Mouse (Mus musculus) spleen, embryonic (tissue): Measurements from ENCODE around the gene Dcaf5.

Experiments used
- CTCF ChIA-PET: fragments of 350-600 bp; sonication (Branson Sonifier 250); formaldehyde crosslinking; loops from one replicate; lab custom pipeline; 2022; lab: Charles Lee

Gene Dcaf5

GRCm38 (mm10) chr12:80436336-80436976, at the start of gene Dcaf5:
Gene Dcaf5, minus strand, starts transcription at chr12:80436601.
- CTCF ChIA-PET, result interaction anchor here (0.7 kb wide), 1 partner anchor 277 kb away, joined by 3 read pairs; no protein-coding TSS in a partner anchor

- CTCF ChIA-PET, result no interaction called here
These were observed 47.0 kb upstream of the Dcaf5 start for GRCm38 (mm10) chr12:80483397-80483796.

GRCm38 (mm10) chr12:80479986-80480385, 43.6 kb upstream of the Dcaf5 start:
- CTCF ChIA-PET, result no interaction called here

GRCm38 (mm10) chr12:80473731-80474130, 37.3 kb upstream of the Dcaf5 start:
- CTCF ChIA-PET, result interaction anchor here (0.6 kb wide), 1 partner anchor 1484 kb away, joined by 4 read pairs; no protein-coding TSS in a partner anchor

GRCm38 (mm10) chr12:80471926-80472325, 35.5 kb upstream of the Dcaf5 start:
- CTCF ChIA-PET, result no interaction called here

- CTCF ChIA-PET, result no interaction called here
These were observed 33.8 kb upstream of the Dcaf5 start for GRCm38 (mm10) chr12:80470206-80470605.

GRCm38 (mm10) chr12:80463666-80464269, 27.4 kb upstream of the Dcaf5 start:
- CTCF ChIA-PET, result interaction anchor here (0.6 kb wide), 2 partner anchors 11 to 1159 kb away, joined by 3 read pairs; no protein-coding TSS in a partner anchor

- CTCF ChIA-PET, result interaction anchor here (0.6 to 0.7 kb wide), 3 partner anchors 11 to 1158 kb away, joined by 3 to 4 read pairs (median 3); no protein-coding TSS in a partner anchor
These were observed 26.7 kb upstream of the Dcaf5 start, which contains the start of gene Exd2 for GRCm38 (mm10) chr12:80462942-80463651. Gene Exd2, plus strand, starts transcription at chr12:80463095.

- CTCF ChIA-PET, result interaction anchor here (0.7 to 0.8 kb wide), 2 partner anchors 1135 to 1695 kb away, joined by 4 to 6 read pairs; no protein-coding TSS in a partner anchor
These were observed 26.0 kb upstream of the Dcaf5 start for GRCm38 (mm10) chr12:80462292-80462896.

- CTCF ChIA-PET, result interaction anchor here (0.7 kb wide), 1 partner anchor 101 kb away, joined by 11 read pairs; no protein-coding TSS in a partner anchor
These were observed 21.6 kb upstream of the Dcaf5 start for GRCm38 (mm10) chr12:80458033-80458432.

- CTCF ChIA-PET, result no interaction called here
These were observed 17.1 kb upstream of the Dcaf5 start for GRCm38 (mm10) chr12:80453506-80453905.

GRCm38 (mm10) chr12:80444525-80445109, 8.2 kb upstream of the Dcaf5 start:
- CTCF ChIA-PET, result no interaction called here

- CTCF ChIA-PET, result no interaction called here
These were observed 4.6 kb upstream of the Dcaf5 start for GRCm38 (mm10) chr12:80440957-80441356.

- CTCF ChIA-PET, result interaction anchor here (0.6 to 0.7 kb wide), 2 partner anchors 23 to 278 kb away, joined by 3 to 4 read pairs; no protein-coding TSS in a partner anchor
These were observed 762 bp upstream of the Dcaf5 start for GRCm38 (mm10) chr12:80437051-80437675.

- CTCF ChIA-PET, result no interaction called here
These were observed 514 bp downstream of the Dcaf5 start for GRCm38 (mm10) chr12:80435887-80436286.

GRCm38 (mm10) chr12:80434961-80435691, 1.3 kb downstream of the Dcaf5 start:
- CTCF ChIA-PET, result no interaction called here

- CTCF ChIA-PET, result no interaction called here
These were observed 1.8 kb downstream of the Dcaf5 start for GRCm38 (mm10) chr12:80434601-80434960.

- CTCF ChIA-PET, result no interaction called here
These were observed 3.1 kb downstream of the Dcaf5 start for GRCm38 (mm10) chr12:80433266-80433665.

GRCm38 (mm10) chr12:80427683-80428082, 8.7 kb downstream of the Dcaf5 start:
- CTCF ChIA-PET, result no interaction called here

GRCm38 (mm10) chr12:80415100-80415499, 21.3 kb downstream of the Dcaf5 start:
- CTCF ChIA-PET, result no interaction called here
